Mouse (Mus musculus): Measurements from ENCODE around the gene Trpm7. TPM values are rescaled to one million over a fixed set of nuclear protein-coding genes. Genes with fewer than 3 reads are reported as not detected.
A peak's percentile ranks its signal among the peaks of the same experiment; 100 is the strongest.

Trpm7 gene
- total RNA-seq (2014; rRNA removed) (23.6 and 35.2 TPM in 2 replicates), polyA plus RNA-seq (2015; fragmentation: Nextera tagmentation; extraction: Ambion mirVana) (23.6 and 23.8 TPM in 2 replicates)

DNA sequence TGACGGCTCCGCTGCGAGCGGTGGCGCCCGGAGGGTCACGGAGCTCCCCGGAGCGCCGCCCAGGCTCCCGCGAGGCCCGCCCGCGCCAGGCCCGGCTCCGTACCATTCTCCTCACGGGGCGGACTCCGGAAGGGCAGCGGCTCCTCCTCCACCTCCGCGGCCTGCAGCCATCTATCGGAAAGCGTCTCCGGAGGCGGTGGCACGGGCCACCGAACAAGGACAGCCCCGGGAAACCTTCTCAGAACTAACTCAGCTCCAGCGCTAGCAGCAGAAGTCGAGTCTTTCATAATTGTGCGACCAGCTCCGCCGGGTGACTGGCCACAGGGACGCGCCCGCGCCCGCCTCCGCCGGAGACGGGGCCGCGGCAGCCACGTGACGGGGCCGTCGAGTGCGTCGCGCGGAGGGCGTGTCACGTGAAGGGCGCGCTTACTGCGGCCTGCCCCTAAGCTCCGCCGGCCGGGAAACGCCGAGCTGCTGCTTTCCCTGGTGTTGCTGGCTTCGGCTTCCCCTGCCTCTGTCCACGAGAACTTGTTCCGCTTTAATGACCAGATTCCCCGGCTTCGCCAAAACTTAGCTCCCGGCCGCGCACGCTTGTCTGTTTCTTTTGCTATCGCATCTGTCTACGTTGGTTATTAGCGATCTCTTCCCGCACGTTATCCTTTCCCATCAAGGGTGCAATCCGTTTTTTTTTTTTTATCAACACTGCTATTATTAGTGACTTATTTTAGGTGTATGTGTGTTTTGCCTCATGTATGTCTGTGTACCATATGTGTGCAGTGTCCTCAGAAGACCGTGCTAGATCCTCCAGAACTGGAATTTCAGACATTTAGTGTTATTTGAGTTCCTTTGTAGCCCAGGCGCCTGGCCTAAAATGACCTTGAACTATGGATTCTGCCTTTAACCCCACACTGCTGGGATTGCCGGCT is at the start of gene Trpm7:
Gene Trpm7 (minus strand): TSS at position 360 of the 926 bp plus-strand sequence.
- ATAC-seq (ENCODE audit: low FRiP score) = peak; percentile 98
- TF ChIP-seq CTCF (IDR thresholded peaks at IDR 0.05) = no peak
- WGBS = under 1% methylated on average over 76 of the region's 81 CpGs

GRCm38 (mm10) chr2:126920358-126921060 is 44.5 kb upstream of the Trpm7 start:
- Histone ChIP-seq H3K4me1 (ENCODE audit: insufficient read depth, low read length) (no peaks in the 10 kb centered on the region), H3K9ac (replicated peaks; ENCODE audit: low read length, poor library complexity, severe bottlenecking) (no peak overlapping the region), H3K4me3 (ENCODE audit: low read depth, low read length) (no peak overlapping the region), H3K4me2 (ENCODE audit: low read depth, low read length, poor library complexity, severe bottlenecking) (no peak overlapping the region), H3K27me3 (ENCODE audit: insufficient read depth, low read length) (no peaks in the 10 kb centered on the region), H3K9me3 (ENCODE audit: low read length) (no peaks in the 10 kb centered on the region), H3K27ac (ENCODE audit: low read depth, low read length) (no peak overlapping the region), H3K36me3 (ENCODE audit: insufficient read depth, low read length) (peaks cover 48% of the 10 kb centered on the region)
- ATAC-seq (ENCODE audit: low FRiP score) (no peak), DNase-seq (ENCODE audit: low spot score) (no peak)
- 84% methylated on average over 12 of the region's 12 CpGs for WGBS
- no peak for TF ChIP-seq CTCF (IDR thresholded peaks at IDR 0.05)

More for the DNA sequence above, at the start of gene Trpm7:
- H3K27me3 ChIP-seq (ENCODE audit: insufficient read depth, low read length) = no peaks in the 10 kb centered on the region
- H3K9me3 ChIP-seq (ENCODE audit: low read length) = no peaks in the 10 kb centered on the region
- H3K36me3 ChIP-seq (ENCODE audit: insufficient read depth, low read length) = no peaks in the 10 kb centered on the region
- peak within 1 kb of the TSS; percentile 86 for H3K9ac ChIP-seq (replicated peaks; ENCODE audit: low read length, poor library complexity, severe bottlenecking)
- peak within 1 kb of the TSS; percentile 64 for H3K4me2 ChIP-seq (ENCODE audit: low read depth, low read length, poor library complexity, severe bottlenecking)
- H3K4me3 ChIP-seq (ENCODE audit: low read depth, low read length) = peak within 1 kb of the TSS; percentile 98
- peak; percentile 97 for DNase-seq (ENCODE audit: low spot score)
- H3K27ac ChIP-seq (ENCODE audit: low read depth, low read length) = peak within 1 kb of the TSS; percentile 93
- peaks cover 4% of the 10 kb centered on the region; the same call in 1 of the 2 replicates for H3K4me1 ChIP-seq (ENCODE audit: insufficient read depth, low read length)

- Histone ChIP-seq H3K4me3 (ENCODE audit: low read depth, low read length) (no peak overlapping the region), H3K9me3 (ENCODE audit: low read length) (no peaks in the 10 kb centered on the region), H3K27me3 (ENCODE audit: insufficient read depth, low read length) (no peaks in the 10 kb centered on the region), H3K27ac (ENCODE audit: low read depth, low read length) (no peak overlapping the region), H3K36me3 (ENCODE audit: insufficient read depth, low read length) (peaks cover 45% of the 10 kb centered on the region), H3K9ac (replicated peaks; ENCODE audit: low read length, poor library complexity, severe bottlenecking) (no peak overlapping the region), H3K4me2 (ENCODE audit: low read depth, low read length, poor library complexity, severe bottlenecking) (no peak overlapping the region), H3K4me1 (ENCODE audit: insufficient read depth, low read length) (no peaks in the 10 kb centered on the region)
- WGBS = 84% methylated on average over 1 of the region's 1 CpGs
- no peak for ATAC-seq (ENCODE audit: low FRiP score)
- no peak for DNase-seq (ENCODE audit: low spot score)
- no peak for TF ChIP-seq CTCF (IDR thresholded peaks at IDR 0.05)
These were observed 40.2 kb upstream of the Trpm7 start for GRCm38 (mm10) chr2:126916236-126916635.

DNA sequence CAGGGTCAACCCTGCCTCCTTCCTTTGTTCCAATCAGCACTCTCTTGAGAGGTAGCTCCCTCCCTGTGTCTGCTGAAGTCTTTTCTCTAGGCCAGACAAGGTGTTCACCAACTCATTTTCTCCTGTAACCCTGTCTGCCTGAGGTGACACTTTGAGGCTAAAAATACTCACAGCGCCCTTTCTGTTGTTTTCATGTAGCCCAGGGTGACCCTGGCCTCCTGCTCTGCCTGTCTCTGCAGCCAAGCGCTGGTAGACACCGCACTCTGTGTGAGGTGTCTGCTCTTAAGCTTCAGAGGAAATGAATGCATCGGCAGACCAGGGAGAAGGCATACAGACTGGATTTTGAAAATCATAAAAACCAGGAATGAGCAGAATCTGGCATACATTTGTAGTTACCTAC is 38.1 kb upstream of the Trpm7 start:
- WGBS = 57% methylated on average over 4 of the region's 4 CpGs
- DNase-seq (ENCODE audit: low spot score) = no peak
- Histone ChIP-seq H3K36me3 (ENCODE audit: insufficient read depth, low read length) (peaks cover 37% of the 10 kb centered on the region), H3K27me3 (ENCODE audit: insufficient read depth, low read length) (no peaks in the 10 kb centered on the region), H3K4me3 (ENCODE audit: low read depth, low read length) (no peak overlapping the region), H3K9ac (replicated peaks; ENCODE audit: low read length, poor library complexity, severe bottlenecking) (no peak overlapping the region), H3K27ac (ENCODE audit: low read depth, low read length) (no peak overlapping the region), H3K9me3 (ENCODE audit: low read length) (no peaks in the 10 kb centered on the region), H3K4me2 (ENCODE audit: low read depth, low read length, poor library complexity, severe bottlenecking) (no peak overlapping the region), H3K4me1 (ENCODE audit: insufficient read depth, low read length) (no peaks in the 10 kb centered on the region)
- TF ChIP-seq CTCF (IDR thresholded peaks at IDR 0.05) = no peak
- ATAC-seq (ENCODE audit: low FRiP score) = no peak

DNA sequence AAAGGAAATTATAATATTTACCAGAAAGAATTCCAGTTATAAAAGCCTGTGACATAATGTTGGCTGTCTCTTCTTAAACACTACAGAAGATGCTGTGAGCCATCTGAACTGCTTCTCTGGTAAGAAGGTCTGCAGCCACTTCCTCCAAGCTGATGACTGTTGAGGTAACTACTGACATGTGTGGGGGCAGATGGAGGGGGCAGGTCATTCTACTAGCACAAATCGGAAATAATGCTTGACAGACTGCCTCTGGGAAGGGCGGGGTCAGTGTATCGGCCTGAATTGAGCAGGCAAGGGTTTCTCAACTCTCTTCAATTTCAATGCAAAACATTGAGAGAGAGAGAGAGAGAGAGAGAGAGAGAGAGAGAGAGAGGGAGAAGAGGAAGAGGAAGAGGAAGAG is 28.1 kb upstream of the Trpm7 start:
- DNase-seq (ENCODE audit: low spot score) = no peak

More for the DNA sequence above, 28.1 kb upstream of the Trpm7 start:
- no peaks in the 10 kb centered on the region for H3K9me3 ChIP-seq (ENCODE audit: low read length)
- no peak for TF ChIP-seq CTCF (IDR thresholded peaks at IDR 0.05)
- no peaks in the 10 kb centered on the region for H3K4me1 ChIP-seq (ENCODE audit: insufficient read depth, low read length)
- WGBS = 83% methylated on average over 3 of the region's 3 CpGs
- no peak overlapping the region for H3K27ac ChIP-seq (ENCODE audit: low read depth, low read length)
- no peaks in the 10 kb centered on the region for H3K27me3 ChIP-seq (ENCODE audit: insufficient read depth, low read length)
- H3K4me2 ChIP-seq (ENCODE audit: low read depth, low read length, poor library complexity, severe bottlenecking) = no peak overlapping the region
- H3K4me3 ChIP-seq (ENCODE audit: low read depth, low read length) = no peak overlapping the region
- H3K36me3 ChIP-seq (ENCODE audit: insufficient read depth, low read length) = peaks cover 21% of the 10 kb centered on the region
- ATAC-seq (ENCODE audit: low FRiP score) = no peak
- H3K9ac ChIP-seq (replicated peaks; ENCODE audit: low read length, poor library complexity, severe bottlenecking) = no peak overlapping the region

Data from midbrain, postnatal 0 days (tissue).